9 mouse cellular contexts compared by ENCODE assay signal in genomic region chr11:70074379-70075071, GRCm38 (mm10). TPM values are rescaled to one million over a fixed set of nuclear protein-coding genes. Genes with fewer than 3 reads are reported as not detected.
DNase-seq lines count a peak whose midpoint lies in the region; ATAC-seq and TF ChIP-seq lines count a peak whose summit lies in the region.
"Had no signal": no experiment of that assay in that cellular context is flagged by ENCODE, and none has a peak within 500 bp of the region (broad histone marks: within the 10 kb centered on the region; RNA-seq: fewer than 3 reads in every experiment).

No protein-coding gene starts in this region.

- no peak overlapping the region for H3K27ac ChIP-seq in layer of hippocampus, adult 2 months
- H3K27ac ChIP-seq in lung, embryonic 14.5 days (ENCODE audit: low read depth): no peak overlapping the region
- H3K27ac ChIP-seq: heart, embryonic 15.5 days had no signal

- peak; percentile 55 for TF ChIP-seq CTCF in E14TG2a.4 (conservative IDR thresholded peaks at IDR 0.05; ENCODE audit: low read length)
- peak; percentile 87 for TF ChIP-seq CTCF in layer of hippocampus, adult 2 months (conservative IDR thresholded peaks at IDR 0.05)
- TF ChIP-seq CTCF in lung, embryonic 14.5 days (IDR thresholded peaks at IDR 0.05; ENCODE audit: low read depth): peak; percentile 96

- no peaks in the 10 kb centered on the region for H3K36me3 ChIP-seq in E14TG2a.4 (ENCODE audit: insufficient read depth, low read length)
- no peaks in the 10 kb centered on the region for H3K36me3 ChIP-seq in lung, embryonic 14.5 days (ENCODE audit: insufficient read depth)
- H3K36me3 ChIP-seq: heart, embryonic 15.5 days had no signal

- peak; percentile 90 for DNase-seq in brain, adult 2 months (ENCODE audit: low read depth, low spot score)
- peak; percentile 37 for DNase-seq in heart, postnatal 25 days (ENCODE audit: low spot score)
- DNase-seq in layer of hippocampus, adult 2 months (ENCODE audit: low spot score in 2 of 2): peak; percentile 44 to 87
- DNase-seq in lung, embryonic 14.5 days: peak; percentile 96
- peak; percentile 20 to 75 for DNase-seq in thymus, postnatal 10 days (ENCODE audit: low spot score in 2 of 2)

- WGBS in lung, embryonic 14.5 days: 33% methylated on average over 17 of the region's 17 CpGs

- no peak overlapping the region for H3K4me2 ChIP-seq in lung, embryonic 14.5 days
- H3K4me2 ChIP-seq: heart, embryonic 15.5 days had no signal

- peak; percentile 76 for ATAC-seq in erythroid progenitor cell, adult 5-6 weeks (replicated peaks; ENCODE audit: low FRiP score, poor library complexity, severe bottlenecking)
- ATAC-seq in lung, embryonic 14.5 days (ENCODE audit: insufficient read depth): no peak
- ATAC-seq in neutrophil, adult 5-6 weeks (ENCODE audit: extremely low read depth, insufficient number of reproducible peaks, low FRiP score, poor library complexity, severe bottlenecking): peak; percentile 57; the same call in 1 of the 2 replicates

- H3K4me3 ChIP-seq in E14TG2a.4 (replicated peaks; ENCODE audit: low read length): no peak overlapping the region
- H3K4me3 ChIP-seq in layer of hippocampus, adult 2 months: no peak overlapping the region
- no peak overlapping the region for H3K4me3 ChIP-seq in lung, embryonic 14.5 days (ENCODE audit: low read depth, low read length)
- H3K4me3 ChIP-seq: heart, embryonic 15.5 days had no signal

- H3K9me3 ChIP-seq in E14TG2a.4 (ENCODE audit: low read length): no peaks in the 10 kb centered on the region
- no peaks in the 10 kb centered on the region for H3K9me3 ChIP-seq in lung, embryonic 14.5 days (ENCODE audit: low read depth, low read length)
- H3K9me3 ChIP-seq: heart, embryonic 15.5 days had no signal

- no peaks in the 10 kb centered on the region for H3K27me3 ChIP-seq in E14TG2a.4 (ENCODE audit: insufficient read depth, low read length)
- no peaks in the 10 kb centered on the region for H3K27me3 ChIP-seq in lung, embryonic 14.5 days (ENCODE audit: insufficient read depth, low read length)
- H3K27me3 ChIP-seq: heart, embryonic 15.5 days had no signal

- H3K9ac ChIP-seq in lung, embryonic 14.5 days: no peak overlapping the region
- H3K9ac ChIP-seq: heart, embryonic 15.5 days had no signal

- H3K4me1 ChIP-seq in E14TG2a.4 (replicated peaks; ENCODE audit: low read depth, low read length): peaks cover 11% of the 10 kb centered on the region
- no peaks in the 10 kb centered on the region for H3K4me1 ChIP-seq in lung, embryonic 14.5 days (ENCODE audit: insufficient read depth)
- H3K4me1 ChIP-seq: heart, embryonic 15.5 days had no signal

- intact Hi-C loops in heart, postnatal 25 days (cut with DNase I): loop anchor here (1.0 kb wide), 1 partner anchor 139 kb away; no protein-coding TSS in a partner anchor

RNA-seq across cellular contexts. Expression of gene Asgr2, which starts 17.9 kb away (rescaled TPM):
- total RNA-seq in erythroid progenitor cell, adult 5-6 weeks (2015; ENCODE audit: low replicate concordance): not detected in 2 replicates
- not detected in 2 replicates for total RNA-seq in erythroid progenitor cell, adult 5-6 weeks (2017; ENCODE audit: low replicate concordance)
- total RNA-seq in heart, postnatal 25 days (2021): not detected
- total RNA-seq in layer of hippocampus, adult 2 months (2021): not detected
- polyA plus RNA-seq in lung, embryonic 14.5 days (2014; fragmentation: Nextera tagmentation; extraction: Ambion mirVana): 0.47 and 0.78 TPM in 2 replicates
- total RNA-seq in neutrophil, adult 5-6 weeks (2017): not detected in 2 replicates
- polyA plus RNA-seq: heart, embryonic 15.5 days had no signal

RNA-seq across cellular contexts. Expression of gene Asgr1, which starts 20.6 kb away (rescaled TPM):
- total RNA-seq in erythroid progenitor cell, adult 5-6 weeks (2015; ENCODE audit: low replicate concordance): not detected in 2 replicates
- total RNA-seq in erythroid progenitor cell, adult 5-6 weeks (2017; ENCODE audit: low replicate concordance): not detected in 2 replicates
- not detected for total RNA-seq in heart, postnatal 25 days (2021)
- 1 to 10 TPM in 1 of 2 experiments, under 1 TPM in 1; 0.52 to 1.7 TPM for total RNA-seq in layer of hippocampus, adult 2 months (2021)
- polyA plus RNA-seq in lung, embryonic 14.5 days (2014; fragmentation: Nextera tagmentation; extraction: Ambion mirVana): not detected in 2 replicates
- not detected in 2 replicates for total RNA-seq in neutrophil, adult 5-6 weeks (2017)
- polyA plus RNA-seq: heart, embryonic 15.5 days had no signal

RNA-seq across cellular contexts. Expression of gene Mgl2, which starts 55.6 kb away (rescaled TPM):
- total RNA-seq in erythroid progenitor cell, adult 5-6 weeks (2015; ENCODE audit: low replicate concordance): 4.2 and 5.0 TPM in 2 replicates
- 8.0 and 12.5 TPM in 2 replicates for total RNA-seq in erythroid progenitor cell, adult 5-6 weeks (2017; ENCODE audit: low replicate concordance)
- 1 to 10 TPM; 4.3 to 4.4 TPM for total RNA-seq in heart, postnatal 25 days (2021)
- under 1 TPM in 1 of 2 experiments, not detected in 1; 0.46 TPM for total RNA-seq in layer of hippocampus, adult 2 months (2021)
- 5.9 and 6.4 TPM in 2 replicates for polyA plus RNA-seq in lung, embryonic 14.5 days (2014; fragmentation: Nextera tagmentation; extraction: Ambion mirVana)
- not detected in 2 replicates for total RNA-seq in neutrophil, adult 5-6 weeks (2017)

RNA-seq across cellular contexts. Expression of gene Dlg4, which starts 57.8 kb away (rescaled TPM):
- not detected in 2 replicates for total RNA-seq in erythroid progenitor cell, adult 5-6 weeks (2015; ENCODE audit: low replicate concordance)
- total RNA-seq in erythroid progenitor cell, adult 5-6 weeks (2017; ENCODE audit: low replicate concordance): 1.1 and 2.7 TPM in 2 replicates
- 1 to 10 TPM; 6.6 to 8.1 TPM for total RNA-seq in heart, postnatal 25 days (2021)
- total RNA-seq in layer of hippocampus, adult 2 months (2021): 100 to 1,000 TPM; 880 to 888 TPM
- polyA plus RNA-seq in lung, embryonic 14.5 days (2014; fragmentation: Nextera tagmentation; extraction: Ambion mirVana): 5.9 and 7.4 TPM in 2 replicates
- 2.4 and 2.9 TPM in 2 replicates for total RNA-seq in neutrophil, adult 5-6 weeks (2017)

RNA-seq across cellular contexts. Expression of gene Acadvl, which starts 59.3 kb away (rescaled TPM):
- 24.9 and 52.8 TPM in 2 replicates for total RNA-seq in erythroid progenitor cell, adult 5-6 weeks (2015; ENCODE audit: low replicate concordance)
- 20.7 and 23.4 TPM in 2 replicates for total RNA-seq in erythroid progenitor cell, adult 5-6 weeks (2017; ENCODE audit: low replicate concordance)
- 1,000 to 10,000 TPM; 1,206 to 1,290 TPM for total RNA-seq in heart, postnatal 25 days (2021)
- 10 to 100 TPM; 54.9 to 63.7 TPM for total RNA-seq in layer of hippocampus, adult 2 months (2021)
- polyA plus RNA-seq in lung, embryonic 14.5 days (2014; fragmentation: Nextera tagmentation; extraction: Ambion mirVana): 57.6 and 58.9 TPM in 2 replicates
- total RNA-seq in neutrophil, adult 5-6 weeks (2017): 45.2 and 46.7 TPM in 2 replicates

Comparison
In these comparisons a context has a peak if more than half of its experiments do, and no peak if none do; other contexts are left out.
1. DNase-seq: peak in every context shown above with its lines; median percentile 96 in lung, embryonic 14.5 days; 90 in brain, adult 2 months; 66 in layer of hippocampus, adult 2 months; 48 in thymus, postnatal 10 days; 37 in heart, postnatal 25 days.